Mouse (Mus musculus): ENCODE results near the gene Pcsk5.

GRCm38 (mm10) chr19:17423306-17423705 is 414.1 kb downstream of the Pcsk5 start:
- TF ChIP-seq POLR2A (IDR thresholded peaks at IDR 0.05; ENCODE audit: insufficient read length, low read depth) (no peak), SRF (IDR thresholded peaks at IDR 0.05; ENCODE audit: control insufficient read depth, insufficient read length, low read depth) (no peak), MYOG (IDR thresholded peaks at IDR 0.05; ENCODE audit: control insufficient read depth in 1 of 3, insufficient read depth in 1 of 3, insufficient read length in 2 of 3, low read depth in 2 of 3) (no peak), TCF12 (IDR thresholded peaks at IDR 0.05; ENCODE audit: insufficient read depth, poor library complexity, severe bottlenecking) (no peak), USF1 (IDR thresholded peaks at IDR 0.05; ENCODE audit: low read depth) (no peak), POLR2AphosphoS2 (IDR thresholded peaks at IDR 0.05; ENCODE audit: insufficient read length, low read depth) (no peak)

All from myocyte (in vitro differentiated cells).